Mouse (Mus musculus): ENCODE measurements around the gene 3425401B19Rik. TPM values are rescaled to one million over a fixed set of nuclear protein-coding genes. Genes with fewer than 3 reads are reported as not detected.

The 3425401B19Rik gene
- polyA plus RNA-seq, 1 experiment = 0.07 TPM

- Histone ChIP-seq H3K36me3 (ENCODE audit: control insufficient read depth, insufficient read depth, low read length) (no peaks in the 10 kb centered on the region), H3K4me1 (ENCODE audit: control insufficient read depth, insufficient read depth, low read length) (peaks cover 17% of the 10 kb centered on the region), H3K27ac (ENCODE audit: control insufficient read depth, insufficient read depth, low read depth, low read length) (no peak overlapping the region), H3K4me3 (ENCODE audit: control insufficient read depth, low read depth, low read length) (no peak overlapping the region), H3K27me3 (ENCODE audit: control insufficient read depth, insufficient read depth, low read length) (no peaks in the 10 kb centered on the region; the same call in 1 of the 2 replicates)
- TF ChIP-seq POLR2A (IDR thresholded peaks at IDR 0.05; ENCODE audit: control insufficient read depth, low read depth, low read length) = no peak
- no peak for TF ChIP-seq CTCF (IDR thresholded peaks at IDR 0.05; ENCODE audit: control insufficient read depth, insufficient read depth, insufficient replicate concordance, low read depth, low read length)
These were observed 22.0 kb downstream of the 3425401B19Rik start for GRCm38 (mm10) chr14:32663099-32663498.

GRCm38 (mm10) chr14:32659781-32660180 is 25.3 kb downstream of the 3425401B19Rik start:
- no peak overlapping the region for H3K4me3 ChIP-seq (ENCODE audit: control insufficient read depth, low read depth, low read length)
- H3K4me1 ChIP-seq (ENCODE audit: control insufficient read depth, insufficient read depth, low read length) = peaks cover 17% of the 10 kb centered on the region
- H3K36me3 ChIP-seq (ENCODE audit: control insufficient read depth, insufficient read depth, low read length) = no peaks in the 10 kb centered on the region
- H3K27me3 ChIP-seq (ENCODE audit: control insufficient read depth, insufficient read depth, low read length) = no peaks in the 10 kb centered on the region; the same call in 1 of the 2 replicates
- H3K27ac ChIP-seq (ENCODE audit: control insufficient read depth, insufficient read depth, low read depth, low read length) = no peak overlapping the region
- TF ChIP-seq POLR2A (IDR thresholded peaks at IDR 0.05; ENCODE audit: control insufficient read depth, low read depth, low read length) = no peak

- Histone ChIP-seq H3K4me1 (ENCODE audit: control insufficient read depth, insufficient read depth, low read length) (peaks cover 2% of the 10 kb centered on the region; the same call in 1 of the 2 replicates), H3K27ac (ENCODE audit: control insufficient read depth, insufficient read depth, low read depth, low read length) (no peak overlapping the region), H3K27me3 (ENCODE audit: control insufficient read depth, insufficient read depth, low read length) (no peaks in the 10 kb centered on the region), H3K36me3 (ENCODE audit: control insufficient read depth, insufficient read depth, low read length) (no peaks in the 10 kb centered on the region), H3K4me3 (ENCODE audit: control insufficient read depth, low read depth, low read length) (no peak overlapping the region)
- TF ChIP-seq CTCF (IDR thresholded peaks at IDR 0.05; ENCODE audit: control insufficient read depth, insufficient read depth, insufficient replicate concordance, low read depth, low read length) = no peak
- no peak for TF ChIP-seq POLR2A (IDR thresholded peaks at IDR 0.05; ENCODE audit: control insufficient read depth, low read depth, low read length)
These were observed 46.6 kb downstream of the 3425401B19Rik start for GRCm38 (mm10) chr14:32638485-32638884.

- Histone ChIP-seq H3K27me3 (ENCODE audit: control insufficient read depth, insufficient read depth, low read length) (no peaks in the 10 kb centered on the region), H3K4me1 (ENCODE audit: control insufficient read depth, insufficient read depth, low read length) (peaks cover 7% of the 10 kb centered on the region), H3K36me3 (ENCODE audit: control insufficient read depth, insufficient read depth, low read length) (no peaks in the 10 kb centered on the region), H3K4me3 (ENCODE audit: control insufficient read depth, low read depth, low read length) (no peak overlapping the region), H3K27ac (ENCODE audit: control insufficient read depth, insufficient read depth, low read depth, low read length) (no peak overlapping the region)
- TF ChIP-seq POLR2A (IDR thresholded peaks at IDR 0.05; ENCODE audit: control insufficient read depth, low read depth, low read length) (no peak), CTCF (IDR thresholded peaks at IDR 0.05; ENCODE audit: control insufficient read depth, insufficient read depth, insufficient replicate concordance, low read depth, low read length) (no peak)
These were observed 50.9 kb downstream of the 3425401B19Rik start for GRCm38 (mm10) chr14:32634015-32634682.

- H3K27ac ChIP-seq (ENCODE audit: control insufficient read depth, insufficient read depth, low read depth, low read length) = no peak overlapping the region
- peaks cover 7% of the 10 kb centered on the region for H3K4me1 ChIP-seq (ENCODE audit: control insufficient read depth, insufficient read depth, low read length)
- H3K36me3 ChIP-seq (ENCODE audit: control insufficient read depth, insufficient read depth, low read length) = no peaks in the 10 kb centered on the region
- TF ChIP-seq CTCF (IDR thresholded peaks at IDR 0.05; ENCODE audit: control insufficient read depth, insufficient read depth, insufficient replicate concordance, low read depth, low read length) (no peak), POLR2A (IDR thresholded peaks at IDR 0.05; ENCODE audit: control insufficient read depth, low read depth, low read length) (no peak)
- no peaks in the 10 kb centered on the region for H3K27me3 ChIP-seq (ENCODE audit: control insufficient read depth, insufficient read depth, low read length)
- H3K4me3 ChIP-seq (ENCODE audit: control insufficient read depth, low read depth, low read length) = no peak overlapping the region
These were observed 52.0 kb downstream of the 3425401B19Rik start for GRCm38 (mm10) chr14:32632908-32633600.

GRCm38 (mm10) chr14:32628584-32628983 is 56.5 kb downstream of the 3425401B19Rik start:
- Histone ChIP-seq H3K36me3 (ENCODE audit: control insufficient read depth, insufficient read depth, low read length) (no peaks in the 10 kb centered on the region), H3K27ac (ENCODE audit: control insufficient read depth, insufficient read depth, low read depth, low read length) (no peak overlapping the region), H3K4me3 (ENCODE audit: control insufficient read depth, low read depth, low read length) (no peak overlapping the region), H3K4me1 (ENCODE audit: control insufficient read depth, insufficient read depth, low read length) (peaks cover 5% of the 10 kb centered on the region), H3K27me3 (ENCODE audit: control insufficient read depth, insufficient read depth, low read length) (no peaks in the 10 kb centered on the region)
- TF ChIP-seq POLR2A (IDR thresholded peaks at IDR 0.05; ENCODE audit: control insufficient read depth, low read depth, low read length) = no peak
- TF ChIP-seq CTCF (IDR thresholded peaks at IDR 0.05; ENCODE audit: control insufficient read depth, insufficient read depth, insufficient replicate concordance, low read depth, low read length) = no peak

GRCm38 (mm10) chr14:32627271-32627670 is 57.8 kb downstream of the 3425401B19Rik start:
- Histone ChIP-seq H3K27ac (ENCODE audit: control insufficient read depth, insufficient read depth, low read depth, low read length) (no peak overlapping the region), H3K27me3 (ENCODE audit: control insufficient read depth, insufficient read depth, low read length) (no peaks in the 10 kb centered on the region), H3K36me3 (ENCODE audit: control insufficient read depth, insufficient read depth, low read length) (no peaks in the 10 kb centered on the region), H3K4me3 (ENCODE audit: control insufficient read depth, low read depth, low read length) (no peak overlapping the region), H3K4me1 (ENCODE audit: control insufficient read depth, insufficient read depth, low read length) (no peaks in the 10 kb centered on the region)
- no peak for TF ChIP-seq CTCF (IDR thresholded peaks at IDR 0.05; ENCODE audit: control insufficient read depth, insufficient read depth, insufficient replicate concordance, low read depth, low read length)
- TF ChIP-seq POLR2A (IDR thresholded peaks at IDR 0.05; ENCODE audit: control insufficient read depth, low read depth, low read length) = no peak

All from testis, adult 2 months (tissue).